Mouse (Mus musculus): ENCODE data around the gene Laptm5. TPM values are rescaled to one million over a fixed set of nuclear protein-coding genes. Genes with fewer than 3 reads are reported as not detected.
A peak's percentile ranks its signal among the peaks of the same experiment; 100 is the strongest.

Laptm5 gene
- total and polyA plus RNA-seq, 3 experiments = 101 to 696 (median 234) TPM

GRCm38 (mm10) chr4:130909167-130909874 lies 3.6 kb upstream of the Laptm5 start:
- TF ChIP-seq CHD2 (IDR thresholded peaks at IDR 0.05; ENCODE audit: low read length) = no peak
- no peak; the same call in 1 of the 2 replicates for TF ChIP-seq TBP (IDR thresholded peaks at IDR 0.05; ENCODE audit: low read depth, low read length)
- no peak for TF ChIP-seq USF1 (IDR thresholded peaks at IDR 0.05; ENCODE audit: low read depth, low read length)
- peak; percentile 91 for TF ChIP-seq TAL1 (IDR thresholded peaks at IDR 0.05; ENCODE audit: low read length)
- peak; percentile 79; the same call in 1 of the 2 replicates for TF ChIP-seq RCOR1 (IDR thresholded peaks at IDR 0.05; ENCODE audit: low read depth, low read length)
- no peak for TF ChIP-seq JUND (IDR thresholded peaks at IDR 0.05; ENCODE audit: low read depth, low read length)
- no peak for TF ChIP-seq MAFK (IDR thresholded peaks at IDR 0.05; ENCODE audit: borderline replicate concordance, low read depth, low read length)
- peak; percentile 91 for TF ChIP-seq GATA1 (IDR thresholded peaks at IDR 0.05; ENCODE audit: low read depth, low read length)
- TF ChIP-seq POLR2A (IDR thresholded peaks at IDR 0.05; ENCODE audit: control insufficient read depth in 1 of 2, insufficient read depth in 1 of 2, low read depth in 1 of 2, low read length in 2 of 2, poor library complexity in 1 of 2) = 0 out of 4 replicates have a peak, but pooled peaks have one; percentile 22 to 44
- peak; percentile 93 for TF ChIP-seq TCF12 (IDR thresholded peaks at IDR 0.05; ENCODE audit: low read depth, low read length)
- TF ChIP-seq MAZ (IDR thresholded peaks at IDR 0.05; ENCODE audit: low read depth, low read length) = no peak
- peak; percentile 77 to 90 for TF ChIP-seq EP300 (IDR thresholded peaks at IDR 0.05; ENCODE audit: low read depth in 1 of 2, low read length in 2 of 2)
- TF ChIP-seq MXI1 (IDR thresholded peaks at IDR 0.05; ENCODE audit: low read depth, low read length) = peak; percentile 60
- peak; percentile 80 for TF ChIP-seq ETS1 (IDR thresholded peaks at IDR 0.05; ENCODE audit: low read depth, low read length)
- 0 out of 2 replicates have a peak, but pooled peaks have one; percentile 63 for TF ChIP-seq MYC (IDR thresholded peaks at IDR 0.05; ENCODE audit: low read depth, low read length)
- TF ChIP-seq ELF1 (IDR thresholded peaks at IDR 0.05; ENCODE audit: low read depth, low read length) = no peak
- 0 out of 2 replicates have a peak, but pooled peaks have one; percentile 33 for TF ChIP-seq MAX (IDR thresholded peaks at IDR 0.05; ENCODE audit: low read length)
- peaks cover 11% of the 10 kb centered on the region for H3K79me2 ChIP-seq (ENCODE audit: control insufficient read depth, insufficient read depth, low read length, poor library complexity)
- H3K9me3 ChIP-seq (replicated peaks; ENCODE audit: insufficient read depth, low read length) = no peaks in the 10 kb centered on the region
- H3K4me3 ChIP-seq (ENCODE audit: control insufficient read depth in 1 of 2, insufficient read depth in 1 of 2, low read depth in 2 of 2, low read length in 2 of 2) = peak overlapping the region; percentile 2 to 17
- H3K4me1 ChIP-seq (ENCODE audit: control insufficient read depth in 1 of 2, insufficient read depth in 2 of 2, low read length in 2 of 2) = peaks cover 20 to 56% of the 10 kb centered on the region in 2 experiments
- H3K36me3 ChIP-seq (ENCODE audit: control insufficient read depth in 1 of 2, insufficient read depth in 2 of 2, low read length in 2 of 2) = peaks cover 0 to 42% of the 10 kb centered on the region in 2 experiments; a peak in 2 of 4 replicates
- peak overlapping the region; percentile 36 for H3K9ac ChIP-seq (ENCODE audit: control insufficient read depth, low read depth, low read length, poor library complexity, severe bottlenecking)
- no peaks in the 10 kb centered on the region for H3K27me3 ChIP-seq (ENCODE audit: control insufficient read depth in 1 of 2, insufficient read depth in 2 of 2, low read length in 2 of 2)
- DNase-seq (ENCODE audit: low read depth, low spot score) = peak; percentile 85
- H3K27ac ChIP-seq (ENCODE audit: control insufficient read depth, low read depth, low read length) = peak overlapping the region; percentile 79

GRCm38 (mm10) chr4:130910666-130911065 lies 2.3 kb upstream of the Laptm5 start:
- Histone ChIP-seq H3K9ac (ENCODE audit: control insufficient read depth, low read depth, low read length, poor library complexity, severe bottlenecking) (peak overlapping the region; percentile 36), H3K27me3 (ENCODE audit: control insufficient read depth in 1 of 2, insufficient read depth in 2 of 2, low read length in 2 of 2) (no peaks in the 10 kb centered on the region), H3K4me1 (ENCODE audit: control insufficient read depth in 1 of 2, insufficient read depth in 2 of 2, low read length in 2 of 2) (peaks cover 14 to 51% of the 10 kb centered on the region in 2 experiments), H3K36me3 (ENCODE audit: control insufficient read depth in 1 of 2, insufficient read depth in 2 of 2, low read length in 2 of 2) (peaks cover 0 to 43% of the 10 kb centered on the region in 2 experiments; a peak in 2 of 4 replicates), H3K27ac (ENCODE audit: control insufficient read depth, low read depth, low read length) (peak overlapping the region; percentile 79), H3K9me3 (replicated peaks; ENCODE audit: insufficient read depth, low read length) (no peaks in the 10 kb centered on the region), H3K4me3 (ENCODE audit: control insufficient read depth in 1 of 2, insufficient read depth in 1 of 2, low read depth in 2 of 2, low read length in 2 of 2) (peak overlapping the region; percentile 2 to 50; a peak in 2 of 4 replicates), H3K79me2 (ENCODE audit: control insufficient read depth, insufficient read depth, low read length, poor library complexity) (peaks cover 25% of the 10 kb centered on the region)
- peak; percentile 93 for DNase-seq (ENCODE audit: low read depth, low spot score)
- TF ChIP-seq NELFE (IDR thresholded peaks at IDR 0.05; ENCODE audit: low read depth, low read length) = peak; percentile 27; the same call in 1 of the 2 replicates
- TF ChIP-seq HCFC1 (IDR thresholded peaks at IDR 0.05; ENCODE audit: low read depth, low read length) = peak; percentile 63; the same call in 1 of the 2 replicates
- TF ChIP-seq USF1 (IDR thresholded peaks at IDR 0.05; ENCODE audit: low read depth, low read length) = no peak
- TF ChIP-seq TBP (IDR thresholded peaks at IDR 0.05; ENCODE audit: low read depth, low read length) = 0 out of 2 replicates have a peak, but pooled peaks have one; percentile 47
- TF ChIP-seq BHLHE40 (IDR thresholded peaks at IDR 0.05; ENCODE audit: borderline replicate concordance, low read depth, low read length) = no peak
- peak; percentile 54; the same call in 1 of the 2 replicates for TF ChIP-seq TCF12 (IDR thresholded peaks at IDR 0.05; ENCODE audit: low read depth, low read length)
- peak in 1 of 2 experiments; percentile 42; a peak in 1 of 4 replicates for TF ChIP-seq POLR2A (IDR thresholded peaks at IDR 0.05; ENCODE audit: control insufficient read depth in 1 of 2, insufficient read depth in 1 of 2, low read depth in 1 of 2, low read length in 2 of 2, poor library complexity in 1 of 2)
- TF ChIP-seq POLR2AphosphoS5 (IDR thresholded peaks at IDR 0.05; ENCODE audit: borderline replicate concordance, low read depth, low read length) = no peak
- no peak for TF ChIP-seq UBTF (IDR thresholded peaks at IDR 0.05; ENCODE audit: borderline replicate concordance, insufficient read depth, low read depth, low read length)
- no peak for TF ChIP-seq CTCF (IDR thresholded peaks at IDR 0.05 in 2 of 3, conservative IDR thresholded peaks at IDR 0.05 in 1 of 3; ENCODE audit: control insufficient read depth in 1 of 3, insufficient read depth in 1 of 3, low read depth in 2 of 3, low read length in 3 of 3, poor library complexity in 1 of 3, severe bottlenecking in 1 of 3)
- no peak for TF ChIP-seq USF2 (IDR thresholded peaks at IDR 0.05; ENCODE audit: borderline replicate concordance in 1 of 2, insufficient read depth in 1 of 2, low read depth in 1 of 2, low read length in 2 of 2)
- TF ChIP-seq MAZ (IDR thresholded peaks at IDR 0.05; ENCODE audit: low read depth, low read length) = peak; percentile 89; the same call in 1 of the 2 replicates
- no peak for TF ChIP-seq CHD2 (IDR thresholded peaks at IDR 0.05; ENCODE audit: low read length)
- TF ChIP-seq JUND (IDR thresholded peaks at IDR 0.05; ENCODE audit: low read depth, low read length) = no peak
- TF ChIP-seq SIN3A (IDR thresholded peaks at IDR 0.05; ENCODE audit: low read length) = peak; percentile 72
- no peak for TF ChIP-seq POLR2AphosphoS2 (IDR thresholded peaks at IDR 0.05; ENCODE audit: low read length)
- no peak for TF ChIP-seq MYC (IDR thresholded peaks at IDR 0.05; ENCODE audit: low read depth, low read length)
- no peak for TF ChIP-seq E2F4 (IDR thresholded peaks at IDR 0.05; ENCODE audit: borderline replicate concordance, low read depth, low read length)
- peak; percentile 68 for TF ChIP-seq RCOR1 (IDR thresholded peaks at IDR 0.05; ENCODE audit: low read depth, low read length)
- peak; percentile 77 for TF ChIP-seq ETS1 (IDR thresholded peaks at IDR 0.05; ENCODE audit: low read depth, low read length)
- TF ChIP-seq MAFK (IDR thresholded peaks at IDR 0.05; ENCODE audit: borderline replicate concordance, low read depth, low read length) = no peak

Measured in MEL (cell line).